Mouse (Mus musculus) megakaryocyte, embryonic 14.5 days (primary cell): ENCODE measurements around the gene Helz2.

ENCODE experiments used
- FLI1 ChIP-seq: IDR thresholded peaks from 2 replicates; pipeline ENCODE4 v1.6.1; 2012; ENCODE audit warnings: low read length, inconsistent platforms, mixed read lengths
- GATA1 ChIP-seq: IDR thresholded peaks from 3 replicates; pipeline ENCODE4 v1.6.1; 2012; ENCODE audit warnings: mixed read lengths, low read length, inconsistent platforms, borderline replicate concordance

GRCm38 (mm10) chr2:181242314-181242665 lies 463 bp upstream of the Helz2 start:
- TF ChIP-seq FLI1 (no peak), GATA1 (no peak)
